Mouse (Mus musculus) embryonic facial prominence, embryonic 10.5 days (tissue): ENCODE measurements at regions not wholly inside any gene's neighbourhood (a gene's known extent, or its start where the extent isn't known, plus 50 kb on each side); places are given as distances from the start of the nearest gene placed in this dataset.
A peak's percentile ranks its signal among the peaks of the same experiment; 100 is the strongest.

Experiments
- DNase-seq: peaks from one replicate; pipeline ENCODE4 v3.0.0-alpha.2; 2017; ENCODE audit warnings: low spot score
- H3K27ac ChIP-seq: fragments of 300-500 bp; sonication (generic); replicated peaks from 2 replicates; pipeline ENCODE4 v1.5.1; 2016; ENCODE audit warnings: mild to moderate bottlenecking
- H3K27me3 ChIP-seq: fragments of 300-500 bp; sonication (generic); replicated peaks from 2 replicates; pipeline ENCODE4 v1.6.1; 2016; ENCODE audit warnings: low read depth, mild to moderate bottlenecking; ENCODE audit not compliant: poor library complexity, severe bottlenecking
- H3K36me3 ChIP-seq: fragments of 300-500 bp; sonication (generic); replicated peaks from 2 replicates; pipeline ENCODE4 v1.6.1; 2016; ENCODE audit warnings: mild to moderate bottlenecking, moderate library complexity
- H3K4me1 ChIP-seq: fragments of 300-500 bp; sonication (generic); 2 replicates; pipeline ENCODE4 v1.6.1; 2016
- H3K4me3 ChIP-seq: fragments of 300-500 bp; sonication (generic); 2 replicates; pipeline ENCODE4 v1.5.1; 2016; ENCODE audit warnings: mild to moderate bottlenecking, moderate library complexity
- H3K9me3 ChIP-seq: fragments of 300-500 bp; sonication (generic); 2 replicates; pipeline ENCODE4 v1.6.1; 2016; ENCODE audit warnings: mild to moderate bottlenecking
- WGBS: fragments of 180-500 bp; shearing (Covaris S2); methylation state at CpG from one replicate; pipeline ENCODE4 v1.1.7; 2016; 5-methylcytosine and 5-hydroxymethylcytosine counted together

- no peaks in the 10 kb centered on the region for H3K27me3 ChIP-seq
- H3K4me1 ChIP-seq, result no peaks in the 10 kb centered on the region
- no peak for DNase-seq
- H3K9me3 ChIP-seq, result no peaks in the 10 kb centered on the region
- no peak overlapping the region for H3K4me3 ChIP-seq
- WGBS, result 77% methylated on average over 1 of the region's 1 CpGs
- H3K27ac ChIP-seq, result no peak overlapping the region
- H3K36me3 ChIP-seq, result no peaks in the 10 kb centered on the region
These were observed 1418.7 kb downstream of the Cdh11 start for GRCm38 (mm10) chr8:101366722-101367121.

- 89% methylated on average over 5 of the region's 5 CpGs for WGBS
- DNase-seq, result no peak
- no peaks in the 10 kb centered on the region for H3K36me3 ChIP-seq
- no peaks in the 10 kb centered on the region for H3K4me1 ChIP-seq
- no peaks in the 10 kb centered on the region for H3K9me3 ChIP-seq
- no peak overlapping the region for H3K4me3 ChIP-seq
- H3K27ac ChIP-seq, result no peak overlapping the region
- no peaks in the 10 kb centered on the region for H3K27me3 ChIP-seq
These were observed 1434.6 kb downstream of the Cdh11 start for GRCm38 (mm10) chr8:101350848-101351247.

GRCm38 (mm10) chr8:101349736-101350135 lies 1435.7 kb downstream of the Cdh11 start:
- no peak overlapping the region for H3K27ac ChIP-seq
- 67% methylated on average over 1 of the region's 1 CpGs for WGBS
- H3K4me3 ChIP-seq, result no peak overlapping the region
- H3K36me3 ChIP-seq, result no peaks in the 10 kb centered on the region
- H3K9me3 ChIP-seq, result no peaks in the 10 kb centered on the region
- H3K4me1 ChIP-seq, result no peaks in the 10 kb centered on the region
- no peak for DNase-seq
- H3K27me3 ChIP-seq, result no peaks in the 10 kb centered on the region

- DNase-seq, result peak; percentile 23
These were observed 1456.2 kb downstream of the Cdh11 start for GRCm38 (mm10) chr8:101329290-101329689.

GRCm38 (mm10) chr8:101328780-101329179 lies 1456.7 kb downstream of the Cdh11 start:
- DNase-seq, result no peak
- H3K27ac ChIP-seq, result no peak overlapping the region
- 62% methylated on average over 4 of the region's 4 CpGs for WGBS
- H3K4me1 ChIP-seq, result peaks cover 7% of the 10 kb centered on the region
- no peaks in the 10 kb centered on the region for H3K36me3 ChIP-seq
- no peak overlapping the region for H3K4me3 ChIP-seq
- H3K27me3 ChIP-seq, result no peaks in the 10 kb centered on the region
- H3K9me3 ChIP-seq, result no peaks in the 10 kb centered on the region

More at GRCm38 (mm10) chr8:101329290-101329689, 1456.2 kb downstream of the Cdh11 start:
- Histone ChIP-seq H3K27ac (no peak overlapping the region), H3K27me3 (no peaks in the 10 kb centered on the region), H3K9me3 (no peaks in the 10 kb centered on the region), H3K36me3 (no peaks in the 10 kb centered on the region), H3K4me1 (peaks cover 7% of the 10 kb centered on the region), H3K4me3 (no peak overlapping the region)
- 13% methylated on average over 2 of the region's 2 CpGs for WGBS

GRCm38 (mm10) chr8:101298571-101298970 lies 1486.9 kb downstream of the Cdh11 start:
- DNase-seq, result no peak
- H3K36me3 ChIP-seq, result no peaks in the 10 kb centered on the region
- no peak overlapping the region for H3K4me3 ChIP-seq
- no peaks in the 10 kb centered on the region for H3K9me3 ChIP-seq
- WGBS, result 83% methylated on average over 2 of the region's 2 CpGs
- H3K27ac ChIP-seq, result no peak overlapping the region
- H3K27me3 ChIP-seq, result no peaks in the 10 kb centered on the region
- no peaks in the 10 kb centered on the region for H3K4me1 ChIP-seq

GRCm38 (mm10) chr8:101290031-101290430 lies 1495.4 kb downstream of the Cdh11 start:
- H3K4me1 ChIP-seq, result no peaks in the 10 kb centered on the region
- no peaks in the 10 kb centered on the region for H3K27me3 ChIP-seq
- no peaks in the 10 kb centered on the region for H3K9me3 ChIP-seq
- no peak for DNase-seq
- 81% methylated on average over 2 of the region's 2 CpGs for WGBS
- H3K27ac ChIP-seq, result no peak overlapping the region
- no peaks in the 10 kb centered on the region for H3K36me3 ChIP-seq
- no peak overlapping the region for H3K4me3 ChIP-seq

GRCm38 (mm10) chr8:101242632-101243031 lies 1542.8 kb downstream of the Cdh11 start:
- no peak for DNase-seq
- H3K27ac ChIP-seq, result no peak overlapping the region
- no peaks in the 10 kb centered on the region for H3K36me3 ChIP-seq
- 90% methylated on average over 2 of the region's 2 CpGs for WGBS
- H3K9me3 ChIP-seq, result no peaks in the 10 kb centered on the region
- H3K4me3 ChIP-seq, result no peak overlapping the region
- H3K27me3 ChIP-seq, result no peaks in the 10 kb centered on the region
- no peaks in the 10 kb centered on the region for H3K4me1 ChIP-seq

- 90% methylated on average over 4 of the region's 4 CpGs for WGBS
- Histone ChIP-seq H3K27me3 (no peaks in the 10 kb centered on the region), H3K9me3 (no peaks in the 10 kb centered on the region), H3K4me1 (no peaks in the 10 kb centered on the region), H3K36me3 (no peaks in the 10 kb centered on the region), H3K27ac (no peak overlapping the region), H3K4me3 (no peak overlapping the region)
- no peak for DNase-seq
These were observed 1543.6 kb downstream of the Cdh11 start for GRCm38 (mm10) chr8:101241854-101242253.

GRCm38 (mm10) chr8:101197986-101198385 lies 1587.5 kb downstream of the Cdh11 start:
- WGBS, result 86% methylated on average over 1 of the region's 1 CpGs
- no peaks in the 10 kb centered on the region for H3K4me1 ChIP-seq
- no peak overlapping the region for H3K27ac ChIP-seq
- H3K4me3 ChIP-seq, result no peak overlapping the region
- H3K9me3 ChIP-seq, result no peaks in the 10 kb centered on the region
- no peaks in the 10 kb centered on the region for H3K27me3 ChIP-seq
- no peak for DNase-seq
- H3K36me3 ChIP-seq, result no peaks in the 10 kb centered on the region

GRCm38 (mm10) chr8:101196740-101197139 lies 1588.7 kb downstream of the Cdh11 start:
- no peaks in the 10 kb centered on the region for H3K36me3 ChIP-seq
- no peak for DNase-seq
- H3K27me3 ChIP-seq, result no peaks in the 10 kb centered on the region
- H3K9me3 ChIP-seq, result no peaks in the 10 kb centered on the region
- H3K4me3 ChIP-seq, result no peak overlapping the region
- no peak overlapping the region for H3K27ac ChIP-seq
- H3K4me1 ChIP-seq, result no peaks in the 10 kb centered on the region

GRCm38 (mm10) chr8:101188566-101188965 lies 1596.9 kb downstream of the Cdh11 start:
- no peak overlapping the region for H3K4me3 ChIP-seq
- no peaks in the 10 kb centered on the region for H3K36me3 ChIP-seq
- no peaks in the 10 kb centered on the region for H3K9me3 ChIP-seq
- H3K27me3 ChIP-seq, result no peaks in the 10 kb centered on the region
- DNase-seq, result no peak
- no peaks in the 10 kb centered on the region for H3K4me1 ChIP-seq
- H3K27ac ChIP-seq, result no peak overlapping the region

- Histone ChIP-seq H3K27me3 (no peaks in the 10 kb centered on the region), H3K4me1 (no peaks in the 10 kb centered on the region), H3K9me3 (no peaks in the 10 kb centered on the region), H3K4me3 (no peak overlapping the region), H3K27ac (no peak overlapping the region), H3K36me3 (no peaks in the 10 kb centered on the region)
- peak; percentile 49 for DNase-seq
These were observed 1630.5 kb downstream of the Cdh11 start for GRCm38 (mm10) chr8:101154923-101155322.
